Mouse (Mus musculus): ENCODE measurements around the gene Dapk2. TPM values are rescaled to one million over a fixed set of nuclear protein-coding genes. Genes with fewer than 3 reads are reported as not detected.

The Dapk2 gene
- polyA plus RNA-seq, 1 experiment from 2014 or later = 6.3 TPM

GRCm38 (mm10) chr9:66245707-66246106, 87.7 kb downstream of the Dapk2 start:
- Histone ChIP-seq H3K4me3 (no peak overlapping the region), H3K4me1 (peaks cover 7% of the 10 kb centered on the region; the same call in 1 of the 2 replicates), H3K27ac (replicated peaks) (no peak overlapping the region), H3K9me3 (replicated peaks) (no peaks in the 10 kb centered on the region), H3K36me3 (no peaks in the 10 kb centered on the region), H3K27me3 (ENCODE audit: low read depth, poor library complexity, severe bottlenecking) (no peaks in the 10 kb centered on the region)
- 54% methylated on average over 4 of the region's 4 CpGs for WGBS
- DNase-seq (ENCODE audit: low spot score) = no peak

- WGBS = 90% methylated on average over 6 of the region's 6 CpGs
- no peaks in the 10 kb centered on the region for H3K27me3 ChIP-seq (ENCODE audit: low read depth, poor library complexity, severe bottlenecking)
These were observed 91.3 kb downstream of the Dapk2 start for GRCm38 (mm10) chr9:66249281-66249680.

GRCm38 (mm10) chr9:66251159-66251691, 93.2 kb downstream of the Dapk2 start:
- WGBS = 58% methylated on average over 6 of the region's 6 CpGs
- no peaks in the 10 kb centered on the region for H3K36me3 ChIP-seq
- H3K9me3 ChIP-seq (replicated peaks) = no peaks in the 10 kb centered on the region
- no peak for DNase-seq (ENCODE audit: low spot score)
- H3K4me1 ChIP-seq = peaks cover 10% of the 10 kb centered on the region; the same call in 1 of the 2 replicates
- 0 out of 2 replicates have a peak overlapping the region, but pooled peaks have one; percentile 9 for H3K27ac ChIP-seq (replicated peaks)
- H3K4me3 ChIP-seq = no peak overlapping the region
- H3K27me3 ChIP-seq (ENCODE audit: low read depth, poor library complexity, severe bottlenecking) = no peaks in the 10 kb centered on the region

More at GRCm38 (mm10) chr9:66249281-66249680, 91.3 kb downstream of the Dapk2 start:
- H3K9me3 ChIP-seq (replicated peaks) = no peaks in the 10 kb centered on the region
- H3K4me1 ChIP-seq = peaks cover 10% of the 10 kb centered on the region; the same call in 1 of the 2 replicates
- H3K36me3 ChIP-seq = no peaks in the 10 kb centered on the region
- no peak for DNase-seq (ENCODE audit: low spot score)
- no peak overlapping the region for H3K4me3 ChIP-seq
- no peak overlapping the region for H3K27ac ChIP-seq (replicated peaks)

- no peak overlapping the region for H3K4me3 ChIP-seq
- H3K36me3 ChIP-seq = no peaks in the 10 kb centered on the region
- DNase-seq (ENCODE audit: low spot score) = no peak
- H3K9me3 ChIP-seq (replicated peaks) = no peaks in the 10 kb centered on the region
- H3K27me3 ChIP-seq (ENCODE audit: low read depth, poor library complexity, severe bottlenecking) = no peaks in the 10 kb centered on the region
- peaks cover 11% of the 10 kb centered on the region for H3K4me1 ChIP-seq
- H3K27ac ChIP-seq (replicated peaks) = no peak overlapping the region
- 87% methylated on average over 2 of the region's 2 CpGs for WGBS
These were observed 103.7 kb downstream of the Dapk2 start for GRCm38 (mm10) chr9:66261741-66262140.

DNA sequence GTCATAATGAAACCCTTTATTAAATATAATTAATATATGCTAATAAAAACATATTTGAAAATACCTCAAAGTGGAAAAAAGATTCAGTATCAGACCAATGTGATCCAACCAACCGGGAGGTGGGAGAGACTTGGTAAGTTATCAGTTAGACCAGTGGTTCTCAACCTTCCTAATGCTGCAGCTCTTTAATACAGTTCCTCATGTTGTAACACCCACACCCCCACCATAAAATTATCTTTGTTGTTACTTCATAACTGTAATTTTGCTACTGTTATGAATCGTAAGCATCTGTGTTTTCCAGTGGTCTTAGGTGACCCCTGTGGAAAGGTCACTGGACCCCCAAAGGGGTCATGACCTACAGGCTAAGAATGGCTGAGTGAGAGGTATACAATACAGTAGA, 105.7 kb downstream of the Dapk2 start:
- Histone ChIP-seq H3K36me3 (no peaks in the 10 kb centered on the region), H3K9me3 (replicated peaks) (no peaks in the 10 kb centered on the region), H3K4me1 (peaks cover 11% of the 10 kb centered on the region), H3K4me3 (no peak overlapping the region), H3K27me3 (ENCODE audit: low read depth, poor library complexity, severe bottlenecking) (no peaks in the 10 kb centered on the region), H3K27ac (replicated peaks) (no peak overlapping the region)
- WGBS = 90% methylated on average over 2 of the region's 2 CpGs
- DNase-seq (ENCODE audit: low spot score) = no peak

DNA sequence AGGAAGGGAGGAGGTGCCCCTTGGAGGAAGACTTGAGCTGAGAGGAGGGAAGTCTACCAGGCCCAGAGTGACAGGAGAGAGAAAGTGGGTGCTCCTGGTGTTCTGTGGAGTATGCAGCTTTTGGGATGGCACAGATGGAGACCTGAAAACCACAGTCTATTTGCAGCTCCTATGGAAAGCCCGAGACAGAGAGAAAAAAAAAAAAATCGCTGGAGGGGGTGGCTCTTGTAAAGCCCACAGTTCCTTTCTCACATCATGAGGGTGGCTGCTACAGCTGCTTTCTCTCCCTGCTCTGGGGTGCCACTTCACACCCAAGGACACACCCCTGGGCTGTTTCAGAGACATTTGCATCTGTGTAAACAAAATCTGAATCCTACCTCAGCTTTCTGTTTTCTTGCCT, 107.6 kb downstream of the Dapk2 start:
- WGBS = 70% methylated on average over 2 of the region's 2 CpGs
- DNase-seq (ENCODE audit: low spot score) = no peak

DNA sequence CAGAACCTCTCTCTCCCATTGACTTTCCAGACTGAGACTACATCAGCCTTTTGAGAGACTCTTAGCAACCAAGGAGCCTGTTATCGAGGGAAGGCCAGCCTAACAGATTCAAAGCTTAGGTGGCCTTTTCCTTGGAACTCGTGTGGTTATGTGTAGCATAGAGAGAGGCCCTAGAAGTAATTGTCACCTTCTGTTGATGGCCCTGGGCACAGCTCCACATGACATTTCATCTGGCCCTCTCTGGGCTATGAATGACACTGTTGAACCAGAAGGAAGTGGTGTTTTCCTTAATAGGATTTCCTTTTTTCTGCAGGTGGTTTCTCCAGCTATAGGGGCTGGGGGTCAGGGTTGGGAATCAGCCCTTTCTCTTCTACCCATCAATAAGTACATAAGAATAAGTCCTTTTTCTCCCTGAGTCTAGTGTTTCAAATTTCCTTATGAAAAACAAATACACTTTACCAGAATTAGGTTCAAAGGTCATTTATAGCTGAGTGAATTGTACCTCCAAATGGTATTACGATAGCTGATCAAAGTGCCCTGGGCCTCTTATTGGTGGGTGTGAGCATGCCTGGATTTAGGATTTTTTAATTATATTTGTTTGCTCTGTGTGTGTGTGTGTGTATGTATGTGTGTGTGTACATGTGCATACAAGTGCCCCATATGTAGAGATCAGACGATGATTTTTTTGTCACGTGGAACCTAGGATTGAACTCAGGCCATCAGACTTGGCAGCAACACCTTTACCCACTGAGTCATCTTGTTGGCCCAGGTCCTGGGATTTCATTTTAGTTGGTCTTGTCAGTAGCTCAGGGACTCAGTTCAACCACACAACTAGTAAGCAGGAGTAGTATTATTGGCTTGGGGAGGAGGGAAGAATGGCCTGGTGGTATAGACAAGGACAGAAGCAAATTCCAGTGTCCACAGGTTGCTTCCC, 108.5 kb downstream of the Dapk2 start:
- H3K36me3 ChIP-seq = no peaks in the 10 kb centered on the region
- 72% methylated on average over 5 of the region's 5 CpGs for WGBS
- H3K27ac ChIP-seq (replicated peaks) = peak overlapping the region; percentile 23; the same call in 1 of the 2 replicates
- no peak for DNase-seq (ENCODE audit: low spot score)
- H3K9me3 ChIP-seq (replicated peaks) = no peaks in the 10 kb centered on the region
- peaks cover 13% of the 10 kb centered on the region for H3K4me1 ChIP-seq
- no peaks in the 10 kb centered on the region for H3K27me3 ChIP-seq (ENCODE audit: low read depth, poor library complexity, severe bottlenecking)
- no peak overlapping the region for H3K4me3 ChIP-seq

More for the DNA sequence above, 107.6 kb downstream of the Dapk2 start:
- H3K36me3 ChIP-seq = no peaks in the 10 kb centered on the region
- H3K4me1 ChIP-seq = peaks cover 11% of the 10 kb centered on the region
- H3K9me3 ChIP-seq (replicated peaks) = no peaks in the 10 kb centered on the region
- peak overlapping the region; percentile 23; the same call in 1 of the 2 replicates for H3K27ac ChIP-seq (replicated peaks)
- no peak overlapping the region for H3K4me3 ChIP-seq
- no peaks in the 10 kb centered on the region for H3K27me3 ChIP-seq (ENCODE audit: low read depth, poor library complexity, severe bottlenecking)

GRCm38 (mm10) chr9:66268804-66269203, 110.8 kb downstream of the Dapk2 start:
- no peak overlapping the region for H3K27ac ChIP-seq (replicated peaks)
- H3K9me3 ChIP-seq (replicated peaks) = no peaks in the 10 kb centered on the region
- no peak for DNase-seq (ENCODE audit: low spot score)
- WGBS = 77% methylated on average over 4 of the region's 4 CpGs
- H3K4me3 ChIP-seq = no peak overlapping the region
- peaks cover 17% of the 10 kb centered on the region for H3K4me1 ChIP-seq
- no peaks in the 10 kb centered on the region for H3K36me3 ChIP-seq
- peaks cover 10% of the 10 kb centered on the region for H3K27me3 ChIP-seq (ENCODE audit: low read depth, poor library complexity, severe bottlenecking)

- Histone ChIP-seq H3K27ac (replicated peaks) (no peak overlapping the region), H3K36me3 (no peaks in the 10 kb centered on the region), H3K27me3 (ENCODE audit: low read depth, poor library complexity, severe bottlenecking) (peaks cover 18% of the 10 kb centered on the region), H3K4me1 (peaks cover 26% of the 10 kb centered on the region), H3K4me3 (no peak overlapping the region), H3K9me3 (replicated peaks) (no peaks in the 10 kb centered on the region)
- DNase-seq (ENCODE audit: low spot score) = no peak
- 83% methylated on average over 4 of the region's 4 CpGs for WGBS
These were observed 112.0 kb downstream of the Dapk2 start for GRCm38 (mm10) chr9:66270038-66270437.

GRCm38 (mm10) chr9:66271726-66272125, 113.7 kb downstream of the Dapk2 start:
- Histone ChIP-seq H3K27ac (replicated peaks) (0 out of 2 replicates have a peak overlapping the region, but pooled peaks have one; percentile 14), H3K36me3 (no peaks in the 10 kb centered on the region)

DNA sequence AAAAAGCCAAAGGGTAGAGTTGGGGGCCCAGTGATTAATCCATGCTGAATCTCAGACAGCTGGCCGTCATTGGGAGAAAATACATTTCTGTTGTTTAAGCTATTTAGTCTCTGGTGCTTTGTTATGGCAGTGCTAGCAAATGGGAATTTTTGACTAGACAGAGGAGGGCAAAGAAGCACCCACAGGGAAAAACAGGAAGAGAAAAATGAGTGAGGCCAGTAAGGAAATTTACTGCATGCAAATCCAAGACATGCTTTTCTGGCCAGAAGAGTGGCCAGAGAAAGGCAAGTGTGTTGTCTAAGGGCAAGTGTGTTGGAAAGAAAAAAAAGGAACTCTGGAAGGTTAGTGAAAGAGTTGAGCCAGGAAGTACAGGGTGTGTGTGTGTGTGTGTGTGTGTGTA, 115.6 kb downstream of the Dapk2 start:
- peaks cover 38% of the 10 kb centered on the region for H3K4me1 ChIP-seq
- H3K27me3 ChIP-seq (ENCODE audit: low read depth, poor library complexity, severe bottlenecking) = peaks cover 23% of the 10 kb centered on the region
- 89% methylated on average over 1 of the region's 1 CpGs for WGBS
- H3K9me3 ChIP-seq (replicated peaks) = no peaks in the 10 kb centered on the region
- no peak overlapping the region for H3K4me3 ChIP-seq
- H3K36me3 ChIP-seq = no peaks in the 10 kb centered on the region
- no peak overlapping the region for H3K27ac ChIP-seq (replicated peaks)
- DNase-seq (ENCODE audit: low spot score) = no peak

More at GRCm38 (mm10) chr9:66271726-66272125, 113.7 kb downstream of the Dapk2 start:
- Histone ChIP-seq H3K4me3 (no peak overlapping the region), H3K27me3 (ENCODE audit: low read depth, poor library complexity, severe bottlenecking) (peaks cover 18% of the 10 kb centered on the region), H3K4me1 (peaks cover 32% of the 10 kb centered on the region), H3K9me3 (replicated peaks) (no peaks in the 10 kb centered on the region)
- DNase-seq (ENCODE audit: low spot score) = no peak
- 35% methylated on average over 5 of the region's 5 CpGs for WGBS

GRCm38 (mm10) chr9:66274657-66275056, 116.6 kb downstream of the Dapk2 start:
- H3K9me3 ChIP-seq (replicated peaks) = no peaks in the 10 kb centered on the region
- H3K27me3 ChIP-seq (ENCODE audit: low read depth, poor library complexity, severe bottlenecking) = peaks cover 23% of the 10 kb centered on the region
- no peak overlapping the region for H3K4me3 ChIP-seq
- 37% methylated on average over 3 of the region's 3 CpGs for WGBS
- peaks cover 38% of the 10 kb centered on the region for H3K4me1 ChIP-seq
- H3K27ac ChIP-seq (replicated peaks) = no peak overlapping the region
- H3K36me3 ChIP-seq = no peaks in the 10 kb centered on the region
- no peak for DNase-seq (ENCODE audit: low spot score)
